Mouse (Mus musculus) hindbrain, embryonic 11.5 days (tissue): ENCODE measurements around the gene Nuak2. TPM values are rescaled to one million over a fixed set of nuclear protein-coding genes. Genes with fewer than 3 reads are reported as not detected.

Source experiments
- ATAC-seq: fragments of 200-750 bp; cut with Nextera tagmentation; 2 replicates; pipeline ENCODE4 v1.8.0; 2017; ENCODE audit warnings: mild to moderate bottlenecking, moderate TSS enrichment, moderate library complexity; ENCODE audit not compliant: low FRiP score
- DNase-seq: peaks from one replicate; pipeline ENCODE4 v3.0.0-alpha.2; 2015; ENCODE audit warnings: low spot score
- H3K27ac ChIP-seq: fragments of 300-500 bp; sonication (generic); 2 replicates; pipeline ENCODE4 v1.5.1; 2014; ENCODE audit warnings: mild to moderate bottlenecking, low read depth, low read length
- H3K27me3 ChIP-seq: fragments of 300-500 bp; sonication (generic); 2 replicates; pipeline ENCODE4 v1.6.1; 2014; ENCODE audit warnings: mild to moderate bottlenecking, low read length, moderate library complexity, mixed read lengths; ENCODE audit not compliant: control insufficient read depth, insufficient read depth
- H3K36me3 ChIP-seq: fragments of 300-500 bp; sonication (generic); 2 replicates; pipeline ENCODE4 v1.6.1; 2014; ENCODE audit warnings: mild to moderate bottlenecking, low read length, moderate library complexity, mixed read lengths; ENCODE audit not compliant: control insufficient read depth, insufficient read depth
- H3K4me1 ChIP-seq: fragments of 300-500 bp; sonication (generic); replicated peaks from 2 replicates; pipeline ENCODE4 v1.6.1; 2014; ENCODE audit warnings: low read length, mixed read lengths; ENCODE audit not compliant: control insufficient read depth, insufficient read depth
- H3K4me2 ChIP-seq: fragments of 300-500 bp; sonication (generic); replicated peaks from 2 replicates; pipeline ENCODE4 v1.6.1; 2014; ENCODE audit warnings: mild to moderate bottlenecking, low read depth, low read length
- H3K4me3 ChIP-seq: fragments of 300-500 bp; sonication (generic); 2 replicates; pipeline ENCODE4 v1.5.1; 2014; ENCODE audit warnings: low read depth, low read length
- H3K9ac ChIP-seq: fragments of 300-500 bp; sonication (generic); 2 replicates; pipeline ENCODE4 v1.6.1; 2014; ENCODE audit warnings: low read depth, low read length
- H3K9me3 ChIP-seq: fragments of 300-500 bp; sonication (generic); 2 replicates; pipeline ENCODE4 v1.6.1; 2016; ENCODE audit warnings: low read length; ENCODE audit not compliant: control insufficient read depth
- WGBS: fragments of 180-500 bp; shearing (Covaris S2); extraction: QIAGEN DNeasy Blood & Tissue Kit; methylation state at CpG from one replicate; pipeline ENCODE4 v1.1.7; 2014; 5-methylcytosine and 5-hydroxymethylcytosine counted together
- polyA plus RNA-seq: library from polyadenylated mRNA; unstranded; fragments of >200 nt; fragmentation: Nextera tagmentation; extraction: Ambion mirVana; gene quantifications from 2 replicates; pipeline ENCODE4 v1.2.1, GENCODE M21; 2014

The Nuak2 gene
- polyA plus RNA-seq, 1 experiment from 2014 or later, result 33.1 TPM

DNA sequence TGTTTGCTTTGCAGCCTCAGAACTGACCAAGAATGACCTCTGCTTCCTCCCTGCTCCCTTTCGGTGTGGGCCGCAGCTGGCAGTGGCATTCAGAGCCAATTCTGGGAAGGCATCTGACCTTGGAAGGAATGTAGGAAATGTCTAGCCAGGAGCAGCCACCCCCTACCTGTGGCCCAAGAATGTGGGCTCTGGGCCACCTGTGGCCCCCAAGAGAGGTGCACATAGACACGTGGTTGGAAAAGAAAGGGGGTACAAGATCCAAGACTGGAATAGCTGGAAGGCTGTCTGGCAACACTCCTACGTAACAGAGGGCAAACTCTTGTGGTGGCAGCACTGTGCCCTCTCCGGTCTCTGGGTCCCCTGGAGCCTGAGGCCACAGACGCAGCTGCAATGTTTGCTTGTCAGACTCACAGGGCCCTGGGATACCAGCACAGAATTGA, 39.3 kb downstream of the Nuak2 start:
- DNase-seq (no peak), ATAC-seq (peak; percentile 23; the same call in 1 of the 2 replicates)
- H3K27ac ChIP-seq, result no peak overlapping the region
- peaks cover 13% of the 10 kb centered on the region for H3K36me3 ChIP-seq
- no peaks in the 10 kb centered on the region; the same call in 1 of the 2 replicates for H3K4me1 ChIP-seq
- H3K4me2 ChIP-seq, result no peak overlapping the region
- peak overlapping the region; percentile 21 for H3K9ac ChIP-seq
- H3K4me3 ChIP-seq, result no peak overlapping the region
- WGBS, result 59% methylated on average over 6 of the region's 6 CpGs
- H3K27me3 ChIP-seq, result no peaks in the 10 kb centered on the region
- H3K9me3 ChIP-seq, result no peaks in the 10 kb centered on the region

DNA sequence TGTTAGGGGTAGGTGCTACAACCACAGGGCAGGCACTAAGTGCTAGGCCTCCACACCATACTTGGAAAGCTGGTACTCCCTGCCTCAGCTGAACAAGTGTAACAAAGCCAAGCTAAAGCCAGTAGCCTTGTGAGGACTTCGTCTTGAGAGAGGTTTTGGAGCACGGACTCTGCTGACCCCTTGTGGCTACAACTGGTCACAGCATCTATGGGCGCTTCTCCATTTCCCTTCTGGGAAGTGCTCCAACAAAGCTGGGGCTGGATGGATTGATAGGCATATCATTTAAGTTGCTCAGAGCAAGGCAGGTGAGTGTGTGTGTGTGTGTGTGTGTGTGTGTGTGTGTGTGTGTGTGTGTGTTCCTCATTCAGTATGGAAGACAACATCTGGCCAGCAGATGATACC, 39.9 kb downstream of the Nuak2 start:
- no peak overlapping the region for H3K9ac ChIP-seq
- no peak overlapping the region for H3K4me2 ChIP-seq
- ATAC-seq (peak; percentile 79), DNase-seq (peak; percentile 94)
- peaks cover 19% of the 10 kb centered on the region for H3K36me3 ChIP-seq
- WGBS, result 0% methylated on average over 3 of the region's 3 CpGs
- H3K27me3 ChIP-seq, result no peaks in the 10 kb centered on the region
- H3K4me1 ChIP-seq, result no peaks in the 10 kb centered on the region; the same call in 1 of the 2 replicates
- H3K9me3 ChIP-seq, result no peaks in the 10 kb centered on the region
- H3K4me3 ChIP-seq, result no peak overlapping the region
- no peak overlapping the region for H3K27ac ChIP-seq

DNA sequence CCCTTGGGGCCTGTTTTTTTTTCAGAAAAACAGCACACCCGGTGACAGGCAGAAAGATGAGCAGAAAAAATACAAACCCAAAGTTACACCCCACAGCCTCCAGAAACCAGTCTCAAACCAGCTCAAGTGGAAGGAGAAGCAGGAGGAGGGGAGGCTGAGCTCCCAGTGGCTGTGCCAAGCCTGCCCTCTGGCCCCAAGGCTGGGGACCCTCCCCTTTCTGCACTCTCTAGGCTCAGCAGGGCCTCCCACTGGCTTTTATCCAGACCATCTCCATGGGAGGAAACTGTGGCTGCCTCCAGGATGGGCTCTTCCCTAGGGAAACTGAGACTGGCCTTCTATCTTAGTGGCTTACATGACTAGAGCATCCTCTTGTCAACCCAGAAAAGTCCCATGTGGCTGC, 40.9 kb downstream of the Nuak2 start:
- H3K4me1 ChIP-seq, result no peaks in the 10 kb centered on the region; the same call in 1 of the 2 replicates
- ATAC-seq, result no peak
- no peak overlapping the region for H3K4me3 ChIP-seq
- H3K27ac ChIP-seq, result no peak overlapping the region
- H3K9ac ChIP-seq, result no peak overlapping the region
- H3K4me2 ChIP-seq, result no peak overlapping the region
- peaks cover 24% of the 10 kb centered on the region for H3K36me3 ChIP-seq
- no peaks in the 10 kb centered on the region for H3K9me3 ChIP-seq
- no peak for DNase-seq
- WGBS, result 85% methylated on average over 1 of the region's 1 CpGs
- H3K27me3 ChIP-seq, result no peaks in the 10 kb centered on the region

DNA sequence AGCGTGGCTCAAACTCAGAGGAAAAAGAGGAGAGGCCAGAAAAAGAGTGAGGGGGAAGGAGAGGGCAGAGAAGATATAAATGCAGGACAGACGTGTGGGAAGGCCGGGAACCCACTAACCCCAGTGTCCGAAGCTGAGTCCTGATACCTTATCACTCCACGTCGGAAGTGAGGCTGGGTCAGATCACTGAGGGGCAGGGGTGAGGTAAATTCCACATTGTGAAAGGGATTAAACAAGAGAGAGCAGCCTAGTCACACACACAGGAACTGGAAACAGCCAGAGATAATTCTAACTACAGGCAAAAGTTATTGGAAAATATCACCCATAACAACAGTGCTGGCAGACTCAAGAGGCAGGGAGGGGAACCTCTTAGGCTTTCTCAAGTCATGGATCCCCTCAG, 46.0 kb downstream of the Nuak2 start:
- peaks cover 3% of the 10 kb centered on the region for H3K4me1 ChIP-seq
- no peak overlapping the region for H3K4me2 ChIP-seq
- no peak overlapping the region for H3K9ac ChIP-seq
- H3K27me3 ChIP-seq, result no peaks in the 10 kb centered on the region
- DNase-seq, result no peak
- H3K27ac ChIP-seq, result no peak overlapping the region
- no peak for ATAC-seq
- H3K9me3 ChIP-seq, result no peaks in the 10 kb centered on the region
- WGBS, result 95% methylated on average over 6 of the region's 6 CpGs
- no peak overlapping the region for H3K4me3 ChIP-seq
- H3K36me3 ChIP-seq, result peaks cover 24% of the 10 kb centered on the region

DNA sequence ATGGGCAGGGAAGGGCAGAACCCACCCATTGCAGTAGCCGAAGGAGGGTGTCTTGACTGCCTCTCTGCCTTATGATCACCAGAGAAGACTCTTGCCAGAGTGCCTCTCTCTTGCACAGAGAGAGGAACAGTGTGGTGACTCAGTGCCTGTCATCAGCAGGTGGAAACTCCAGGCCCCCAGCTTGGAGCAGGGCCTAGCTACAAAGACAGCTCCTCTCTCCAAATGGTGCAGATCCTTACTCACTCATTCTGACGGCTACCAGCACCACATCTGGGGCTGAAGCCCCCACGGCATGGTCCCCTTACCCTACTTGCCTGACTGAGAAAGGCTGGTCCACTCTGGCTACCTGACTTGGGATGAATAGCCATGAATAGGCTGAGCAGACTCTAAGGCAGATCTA, 48.5 kb downstream of the Nuak2 start:
- no peak overlapping the region for H3K9ac ChIP-seq
- no peak overlapping the region for H3K4me3 ChIP-seq
- 96% methylated on average over 3 of the region's 3 CpGs for WGBS
- H3K36me3 ChIP-seq, result peaks cover 16% of the 10 kb centered on the region
- no peak overlapping the region for H3K4me2 ChIP-seq
- H3K4me1 ChIP-seq, result peaks cover 3% of the 10 kb centered on the region
- H3K27me3 ChIP-seq, result no peaks in the 10 kb centered on the region
- H3K27ac ChIP-seq, result no peak overlapping the region
- H3K9me3 ChIP-seq, result no peaks in the 10 kb centered on the region
- ATAC-seq, result no peak
- DNase-seq, result no peak

DNA sequence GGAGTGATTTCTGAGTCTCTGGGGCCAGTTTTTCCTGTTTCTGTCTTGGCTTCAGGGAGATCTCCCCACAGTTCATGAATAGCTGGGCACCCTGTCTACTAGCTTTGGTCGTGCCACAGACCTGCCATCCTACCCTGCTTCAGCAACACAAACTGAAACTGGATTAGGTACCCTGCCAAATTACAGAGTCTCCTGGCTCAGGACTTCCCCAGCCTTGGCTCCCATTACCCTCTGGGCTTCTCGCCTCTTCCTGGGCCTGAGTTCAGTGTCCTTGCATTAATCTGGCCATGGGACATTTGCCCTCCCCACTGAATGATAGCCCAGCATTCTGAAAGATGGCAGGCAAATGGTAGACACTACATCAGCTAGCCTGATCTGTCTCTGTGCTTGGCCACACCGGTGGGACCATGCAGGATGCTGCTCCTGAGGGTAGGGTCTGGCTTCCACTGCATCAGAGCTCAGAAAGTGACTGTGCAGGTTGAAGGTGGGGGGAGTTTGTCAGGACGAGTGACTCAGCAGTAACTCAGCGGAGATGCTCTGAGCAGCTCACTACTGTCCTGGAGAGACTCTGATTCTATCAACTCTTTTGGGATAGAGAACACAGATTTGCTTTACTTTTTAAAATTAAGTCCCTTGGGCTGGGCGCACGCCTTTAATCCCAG, 49.1 kb downstream of the Nuak2 start:
- ATAC-seq (no peak), DNase-seq (no peak)
- Histone ChIP-seq H3K4me1 (peaks cover 3% of the 10 kb centered on the region), H3K27me3 (no peaks in the 10 kb centered on the region), H3K27ac (no peak overlapping the region), H3K9me3 (no peaks in the 10 kb centered on the region), H3K4me3 (no peak overlapping the region), H3K4me2 (no peak overlapping the region), H3K9ac (no peak overlapping the region), H3K36me3 (peaks cover 13% of the 10 kb centered on the region)
- WGBS, result 90% methylated on average over 7 of the region's 7 CpGs

DNA sequence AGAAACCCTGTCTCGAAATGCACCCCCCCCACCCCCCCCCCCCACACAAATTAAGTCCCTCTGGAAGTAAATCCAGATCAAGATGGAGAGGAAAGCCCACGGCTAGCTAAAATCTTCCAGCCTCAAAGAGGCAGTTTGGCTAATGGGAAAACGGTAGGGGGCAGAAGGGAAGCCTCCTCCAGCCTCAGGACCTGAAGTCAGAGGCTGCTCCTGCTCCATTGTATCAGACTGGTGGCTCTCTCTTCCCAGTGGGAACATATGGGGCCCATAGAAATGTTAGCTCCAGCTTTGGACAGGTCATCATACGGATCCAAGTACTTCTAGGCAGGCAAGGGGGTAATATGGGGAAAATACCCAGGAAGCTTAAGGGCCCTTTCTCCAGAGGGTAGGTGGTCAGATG, 49.7 kb downstream of the Nuak2 start:
- DNase-seq (no peak), ATAC-seq (no peak)
- no peaks in the 10 kb centered on the region for H3K9me3 ChIP-seq
- H3K9ac ChIP-seq, result no peak overlapping the region
- WGBS, result 50% methylated on average over 4 of the region's 4 CpGs
- H3K4me3 ChIP-seq, result no peak overlapping the region
- H3K27ac ChIP-seq, result no peak overlapping the region
- peaks cover 3% of the 10 kb centered on the region for H3K4me1 ChIP-seq
- no peak overlapping the region for H3K4me2 ChIP-seq
- peaks cover 6% of the 10 kb centered on the region for H3K36me3 ChIP-seq
- no peaks in the 10 kb centered on the region for H3K27me3 ChIP-seq

DNA sequence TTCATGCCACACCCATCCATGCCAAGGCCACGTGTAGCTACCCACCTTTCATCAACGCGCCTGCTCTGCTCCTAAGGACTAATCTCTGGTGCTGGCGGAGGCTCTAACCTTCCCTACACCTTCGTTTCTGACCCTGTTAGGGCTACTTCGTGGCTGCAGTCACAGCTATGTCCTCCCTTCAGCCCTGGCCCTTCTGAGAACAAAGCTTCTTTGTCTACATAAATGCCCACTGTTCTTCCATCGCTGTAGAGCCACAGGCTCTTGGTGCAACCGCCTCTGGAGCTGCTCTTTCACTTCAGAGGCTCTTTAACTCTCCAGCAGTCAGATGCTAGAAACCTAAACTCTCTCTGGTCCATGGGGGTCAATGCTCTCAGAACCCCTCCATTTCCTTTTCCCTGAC, 50.3 kb downstream of the Nuak2 start:
- no peak for DNase-seq
- H3K4me3 ChIP-seq, result no peak overlapping the region
- no peak overlapping the region for H3K9ac ChIP-seq
- no peak for ATAC-seq
- H3K4me2 ChIP-seq, result no peak overlapping the region
- no peaks in the 10 kb centered on the region for H3K27me3 ChIP-seq
- no peak overlapping the region for H3K27ac ChIP-seq
- H3K4me1 ChIP-seq, result peaks cover 3% of the 10 kb centered on the region
- H3K9me3 ChIP-seq, result no peaks in the 10 kb centered on the region
- WGBS, result 59% methylated on average over 8 of the region's 8 CpGs
- H3K36me3 ChIP-seq, result peaks cover 2% of the 10 kb centered on the region; the same call in 1 of the 2 replicates

DNA sequence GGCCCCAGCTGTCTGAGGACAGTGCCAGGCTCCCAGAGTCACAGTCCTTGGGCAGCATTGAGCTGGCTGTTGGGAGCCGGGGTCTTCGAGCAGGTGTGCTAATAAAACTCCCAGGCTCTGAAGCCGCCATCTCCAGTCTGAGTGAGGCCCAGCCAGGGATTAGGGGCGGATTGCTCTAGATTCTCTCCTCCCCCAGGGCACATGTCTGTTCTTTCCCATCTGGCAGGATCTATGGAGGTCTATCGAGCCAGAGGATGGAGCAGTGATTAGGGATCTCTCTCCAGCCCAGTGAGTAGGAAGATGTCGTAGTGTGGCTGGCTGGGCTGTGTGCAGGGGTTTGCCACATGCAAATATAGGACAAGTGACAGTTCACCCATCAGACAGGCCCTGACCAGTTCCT, 51.0 kb downstream of the Nuak2 start:
- no peak for ATAC-seq
- no peak overlapping the region for H3K4me2 ChIP-seq
- no peaks in the 10 kb centered on the region for H3K36me3 ChIP-seq
- peak overlapping the region; percentile 16; the same call in 1 of the 2 replicates for H3K9ac ChIP-seq
- peaks cover 7% of the 10 kb centered on the region for H3K4me1 ChIP-seq
- no peaks in the 10 kb centered on the region for H3K27me3 ChIP-seq
- no peaks in the 10 kb centered on the region for H3K9me3 ChIP-seq
- H3K27ac ChIP-seq, result no peak overlapping the region
- 82% methylated on average over 6 of the region's 6 CpGs for WGBS
- no peak for DNase-seq
- H3K4me3 ChIP-seq, result no peak overlapping the region
